Mouse (Mus musculus) limb, embryonic 10.5 days (tissue): ENCODE data around the gene Mast2. TPM values are rescaled to one million over a fixed set of nuclear protein-coding genes. Genes with fewer than 3 reads are reported as not detected.

Source experiments
- DNase-seq: peaks from one replicate; pipeline ENCODE4 v3.0.0-alpha.2; 2017; ENCODE audit warnings: low spot score
- H3K27ac ChIP-seq: fragments of 300-500 bp; sonication (generic); 2 replicates; pipeline ENCODE4 v1.5.1; 2016; ENCODE audit warnings: mild to moderate bottlenecking
- H3K27me3 ChIP-seq: fragments of 300-500 bp; sonication (generic); 2 replicates; pipeline ENCODE4 v1.6.1; 2016; ENCODE audit warnings: low read depth, mild to moderate bottlenecking; ENCODE audit not compliant: poor library complexity, severe bottlenecking
- H3K36me3 ChIP-seq: fragments of 300-500 bp; sonication (generic); 2 replicates; pipeline ENCODE4 v1.6.1; 2016; ENCODE audit warnings: mild to moderate bottlenecking, moderate library complexity
- H3K4me1 ChIP-seq: fragments of 300-500 bp; sonication (generic); 2 replicates; pipeline ENCODE4 v1.6.1; 2016
- H3K4me3 ChIP-seq: fragments of 300-500 bp; sonication (generic); 2 replicates; pipeline ENCODE4 v1.5.1; 2016; ENCODE audit warnings: mild to moderate bottlenecking, moderate library complexity
- H3K9me3 ChIP-seq: fragments of 300-500 bp; sonication (generic); replicated peaks from 2 replicates; pipeline ENCODE4 v1.6.1; 2016; ENCODE audit warnings: mild to moderate bottlenecking
- WGBS: fragments of 180-500 bp; shearing (Covaris S2); methylation state at CpG from one replicate; pipeline ENCODE4 v1.1.7; 2016; 5-methylcytosine and 5-hydroxymethylcytosine counted together
- polyA plus RNA-seq: library from polyadenylated mRNA; unstranded; fragments of >200 nt; fragmentation: Nextera tagmentation; extraction: Ambion mirVana; gene quantifications from 2 replicates; pipeline ENCODE4 v1.2.1, GENCODE M21; 2016

Mast2 gene
- polyA plus RNA-seq, 1 experiment from 2014 or later, result 19.2 TPM

DNA sequence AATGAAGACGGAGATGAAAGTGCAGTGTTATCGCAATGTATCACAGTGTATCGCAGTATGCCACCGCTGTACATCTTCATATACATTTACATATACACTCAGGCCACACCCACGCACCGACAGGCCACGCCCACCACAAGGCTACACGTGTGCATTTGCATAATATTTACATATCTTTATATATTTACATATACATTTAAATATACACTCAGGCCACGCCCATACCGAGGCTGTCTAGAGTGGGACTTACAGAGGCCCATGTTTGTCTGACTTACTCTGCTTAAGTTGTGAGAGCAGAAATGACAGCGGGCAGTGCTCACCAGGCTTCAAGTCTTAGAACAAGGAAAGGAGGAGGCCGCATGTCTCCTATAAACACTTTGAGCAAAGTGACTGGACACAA, 170.7 kb downstream of the Mast2 start:
- Histone ChIP-seq H3K36me3 (peaks cover 96% of the 10 kb centered on the region), H3K9me3 (no peaks in the 10 kb centered on the region), H3K27ac (no peak overlapping the region), H3K4me1 (no peaks in the 10 kb centered on the region), H3K27me3 (no peaks in the 10 kb centered on the region), H3K4me3 (no peak overlapping the region)
- 87% methylated on average over 12 of the region's 12 CpGs for WGBS
- DNase-seq, result no peak

DNA sequence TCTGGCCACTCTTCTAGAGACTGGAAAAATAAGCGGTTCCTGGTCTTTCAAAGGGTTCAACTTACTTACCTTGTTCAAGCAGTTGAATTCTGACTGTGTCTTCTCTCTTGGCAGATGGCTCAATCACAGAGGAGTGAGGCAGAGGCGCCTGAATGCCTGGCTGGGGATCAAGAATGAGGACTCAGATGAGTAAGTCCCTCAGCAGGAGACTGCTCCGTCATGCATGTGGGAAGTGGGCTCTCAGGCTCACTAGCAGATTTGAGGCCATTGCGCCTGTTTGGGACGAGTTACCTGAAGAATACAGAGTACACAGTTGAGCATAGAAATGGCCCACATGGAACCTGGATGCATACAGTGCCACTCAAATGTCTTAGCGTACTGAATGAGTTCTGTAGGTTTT, 172.4 kb downstream of the Mast2 start:
- Histone ChIP-seq H3K36me3 (peaks cover 100% of the 10 kb centered on the region), H3K4me3 (no peak overlapping the region)

DNA sequence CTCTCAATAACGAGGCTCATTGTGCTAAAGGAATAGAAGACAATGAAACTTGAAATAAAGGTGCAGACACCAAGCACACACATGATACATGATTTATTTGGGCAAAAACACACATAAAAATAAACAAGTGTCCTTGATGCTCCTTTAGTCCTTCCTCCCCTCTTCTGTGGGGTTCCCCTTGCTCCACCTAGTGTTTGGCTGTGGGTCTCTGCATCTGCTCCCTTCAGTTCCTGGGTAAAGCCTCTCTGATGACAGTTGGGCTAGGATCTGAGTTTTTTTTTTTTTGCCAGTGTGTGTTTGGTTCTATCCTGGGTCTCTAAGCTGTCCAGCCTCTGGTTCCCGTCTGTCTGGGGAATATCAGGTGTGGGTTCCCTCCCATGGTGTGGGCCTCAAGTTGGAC, 181.8 kb downstream of the Mast2 start:
- DNase-seq, result no peak
- H3K9me3 ChIP-seq, result no peaks in the 10 kb centered on the region
- H3K27me3 ChIP-seq, result no peaks in the 10 kb centered on the region
- 78% methylated on average over 2 of the region's 2 CpGs for WGBS
- no peak overlapping the region for H3K27ac ChIP-seq
- peaks cover 63% of the 10 kb centered on the region for H3K36me3 ChIP-seq
- no peaks in the 10 kb centered on the region for H3K4me1 ChIP-seq
- no peak overlapping the region for H3K4me3 ChIP-seq

More for the DNA sequence above, 172.4 kb downstream of the Mast2 start:
- H3K27ac ChIP-seq, result no peak overlapping the region
- WGBS, result 91% methylated on average over 6 of the region's 6 CpGs
- H3K4me1 ChIP-seq, result no peaks in the 10 kb centered on the region
- no peak for DNase-seq
- no peaks in the 10 kb centered on the region for H3K27me3 ChIP-seq
- no peaks in the 10 kb centered on the region for H3K9me3 ChIP-seq

DNA sequence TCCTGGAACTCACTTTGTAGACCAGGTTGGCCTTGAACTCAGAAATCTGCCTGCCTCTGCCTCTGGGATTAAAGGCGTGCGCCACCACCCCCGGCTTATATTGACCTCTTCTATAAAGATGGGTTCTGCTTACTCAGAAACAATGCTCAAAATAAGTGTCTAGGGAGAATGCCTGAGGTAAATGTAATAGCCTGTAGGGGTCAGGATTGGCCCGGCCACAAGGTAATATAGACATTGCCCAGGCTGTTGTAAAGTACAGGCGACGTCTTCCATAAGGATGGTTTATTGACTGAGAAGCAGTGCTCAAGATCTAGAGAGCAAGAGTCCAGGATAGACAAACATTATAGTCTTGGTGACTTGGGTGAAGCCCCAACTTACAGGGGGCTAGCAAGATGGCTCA, 195.8 kb downstream of the Mast2 start:
- H3K27me3 ChIP-seq, result no peaks in the 10 kb centered on the region
- H3K36me3 ChIP-seq, result peaks cover 93% of the 10 kb centered on the region
- H3K4me3 ChIP-seq, result no peak overlapping the region
- H3K9me3 ChIP-seq, result no peaks in the 10 kb centered on the region
- WGBS, result 95% methylated on average over 6 of the region's 6 CpGs
- H3K4me1 ChIP-seq, result no peaks in the 10 kb centered on the region
- no peak for DNase-seq
- no peak overlapping the region for H3K27ac ChIP-seq

Other genes starting within 250 kb of the Mast2 start
- 26.6 and 45.2 TPM in 2 replicates for gene Pik3r3, start 242.6 kb downstream of the Mast2 start, polyA plus RNA-seq
- gene Ipp, start 43.4 kb upstream of the Mast2 start, polyA plus RNA-seq, result 15.2 and 19.1 TPM in 2 replicates
- 26.2 and 30.1 TPM in 2 replicates for gene Tmem69, start 91.8 kb upstream of the Mast2 start, polyA plus RNA-seq
- 30.5 and 38.1 TPM in 2 replicates for gene Gpbp1l1, start 93.5 kb upstream of the Mast2 start, polyA plus RNA-seq
- 0.84 and 1.5 TPM in 2 replicates for gene Ccdc17, start 132.5 kb upstream of the Mast2 start, polyA plus RNA-seq
- gene Nasp, start 163.8 kb upstream of the Mast2 start, polyA plus RNA-seq, result 334 and 364 TPM in 2 replicates
- gene Akr1a1, start 187.5 kb upstream of the Mast2 start, polyA plus RNA-seq, result 694 and 733 TPM in 2 replicates
- 1,278 and 1,447 TPM in 2 replicates for gene Prdx1, start 221.4 kb upstream of the Mast2 start, polyA plus RNA-seq
- gene Mmachc, start 244.2 kb upstream of the Mast2 start, polyA plus RNA-seq, result 36.6 and 38.7 TPM in 2 replicates
- gene Ccdc163, start 244.3 kb upstream of the Mast2 start, polyA plus RNA-seq, result 34.0 and 36.3 TPM in 2 replicates